Mouse (Mus musculus): ENCODE data around the gene Gm11011. TPM values are rescaled to one million over a fixed set of nuclear protein-coding genes. Genes with fewer than 3 reads are reported as not detected.
"Not testable (repeated sequence)": the region's sequence is repeated elsewhere in the genome, so short reads cannot be mapped to it uniquely, and the experiment has no call there.

Gm11011 gene
- not detected in 2 replicates for total RNA-seq (2012; rRNA removed)
- not detected in 2 replicates for total RNA-seq (2014; rRNA removed)
- not detected in 2 replicates for polyA plus RNA-seq (2012; ENCODE audit: insufficient read length, low read depth)

- H3K36me3 ChIP-seq (replicated peaks in 1 of 2; ENCODE audit: control insufficient read depth in 1 of 2, insufficient read depth in 1 of 2, low read length in 1 of 2); H3K79me2 ChIP-seq (replicated peaks; ENCODE audit: control insufficient read depth, extremely low read depth, insufficient read depth, poor library complexity, severe bottlenecking); H3K4me2 ChIP-seq (ENCODE audit: insufficient read depth, low read depth, poor library complexity, severe bottlenecking); dilution Hi-C loops (cut with MboI; ENCODE audit: extremely low pct_ligation_motif_present, extremely low pct_unique_long_range_greater_than_20kb, low sequenced_read_pairs); DNase-seq (ENCODE audit: extremely low read depth); H3K4me3 ChIP-seq (replicated peaks in 1 of 3; ENCODE audit: low read depth in 2 of 3, low read length in 2 of 3, poor library complexity in 1 of 3); in situ Hi-C loops (cut with MboI; ENCODE audit: low pct_ligation_motif_present, low pct_unique_long_range_greater_than_20kb, low sequenced_read_pairs); H3K4me1 ChIP-seq (ENCODE audit: control insufficient read depth in 1 of 2, insufficient read depth in 2 of 2); H3K27ac ChIP-seq (ENCODE audit: insufficient read depth, low read depth); H3K27me3 ChIP-seq (replicated peaks); H3K9ac ChIP-seq (ENCODE audit: insufficient read depth, low read depth): not testable (repeated sequence)
- peaks cover 75% of the 10 kb centered on the region for H3K9me3 ChIP-seq (replicated peaks; ENCODE audit: low read length)
Observed at GRCm38 (mm10) chr2:169587645-169588044, at the start of gene Gm11011. Gene Gm11011 (minus strand): TSS chr2:169587745.

GRCm38 (mm10) chr2:169636414-169636813 lies 48.9 kb upstream of the Gm11011 start:
- no peak overlapping the region for H3K4me2 ChIP-seq (ENCODE audit: insufficient read depth, low read depth, poor library complexity, severe bottlenecking)

GRCm38 (mm10) chr2:169635428-169635827 lies 47.9 kb upstream of the Gm11011 start:
- Histone ChIP-seq H3K27ac (ENCODE audit: insufficient read depth, low read depth) (no peak overlapping the region), H3K4me3 (replicated peaks in 1 of 3; ENCODE audit: low read depth in 2 of 3, low read length in 2 of 3, poor library complexity in 1 of 3) (no peak overlapping the region), H3K4me2 (ENCODE audit: insufficient read depth, low read depth, poor library complexity, severe bottlenecking) (no peak overlapping the region), H3K79me2 (replicated peaks; ENCODE audit: control insufficient read depth, extremely low read depth, insufficient read depth, poor library complexity, severe bottlenecking) (no peaks in the 10 kb centered on the region), H3K27me3 (replicated peaks) (no peaks in the 10 kb centered on the region), H3K4me1 (ENCODE audit: control insufficient read depth in 1 of 2, insufficient read depth in 2 of 2) (no peaks in the 10 kb centered on the region), H3K9ac (ENCODE audit: insufficient read depth, low read depth) (no peak overlapping the region), H3K9me3 (replicated peaks; ENCODE audit: low read length) (peaks cover 77% of the 10 kb centered on the region), H3K36me3 (replicated peaks in 1 of 2; ENCODE audit: control insufficient read depth in 1 of 2, insufficient read depth in 1 of 2, low read length in 1 of 2) (no peaks in the 10 kb centered on the region)
- no peak for DNase-seq (ENCODE audit: extremely low read depth)
- dilution Hi-C loops (cut with MboI; ENCODE audit: extremely low pct_ligation_motif_present, extremely low pct_unique_long_range_greater_than_20kb, low sequenced_read_pairs) (no loop called here), in situ Hi-C loops (cut with MboI; ENCODE audit: low pct_ligation_motif_present, low pct_unique_long_range_greater_than_20kb, low sequenced_read_pairs) (no loop called here)
- TF ChIP-seq MAZ (IDR thresholded peaks at IDR 0.05; ENCODE audit: low read depth, low read length) (no peak), JUN (IDR thresholded peaks at IDR 0.05; ENCODE audit: insufficient read depth, low read depth, low read length) (no peak), JUND (conservative IDR thresholded peaks at IDR 0.05; ENCODE audit: low read depth, low read length) (no peak), ZMIZ1 (IDR thresholded peaks at IDR 0.05; ENCODE audit: low read depth, low read length) (no peak), MAX (IDR thresholded peaks at IDR 0.05; ENCODE audit: low read length) (no peak), USF2 (conservative IDR thresholded peaks at IDR 0.05; ENCODE audit: low read depth, low read length) (no peak), CHD2 (IDR thresholded peaks at IDR 0.05; ENCODE audit: low read length) (no peak), CHD1 (IDR thresholded peaks at IDR 0.05; ENCODE audit: low read depth, low read length) (no peak), MEF2A (IDR thresholded peaks at IDR 0.05; ENCODE audit: borderline replicate concordance, low read depth, low read length) (no peak), HCFC1 (IDR thresholded peaks at IDR 0.05; ENCODE audit: low read depth, low read length) (no peak), SMC3 (IDR thresholded peaks at IDR 0.05; ENCODE audit: low read depth, low read length) (no peak)

More at GRCm38 (mm10) chr2:169636414-169636813, 48.9 kb upstream of the Gm11011 start:
- H3K27ac ChIP-seq (ENCODE audit: insufficient read depth, low read depth), result no peak overlapping the region
- H3K79me2 ChIP-seq (replicated peaks; ENCODE audit: control insufficient read depth, extremely low read depth, insufficient read depth, poor library complexity, severe bottlenecking), result no peaks in the 10 kb centered on the region
- DNase-seq (ENCODE audit: extremely low read depth), result no peak
- dilution Hi-C loops (cut with MboI; ENCODE audit: extremely low pct_ligation_motif_present, extremely low pct_unique_long_range_greater_than_20kb, low sequenced_read_pairs), result no loop called here
- in situ Hi-C loops (cut with MboI; ENCODE audit: low pct_ligation_motif_present, low pct_unique_long_range_greater_than_20kb, low sequenced_read_pairs), result no loop called here
- no peaks in the 10 kb centered on the region for H3K4me1 ChIP-seq (ENCODE audit: control insufficient read depth in 1 of 2, insufficient read depth in 2 of 2)
- H3K4me3 ChIP-seq (replicated peaks in 1 of 3; ENCODE audit: low read depth in 2 of 3, low read length in 2 of 3, poor library complexity in 1 of 3), result no peak overlapping the region
- H3K9ac ChIP-seq (ENCODE audit: insufficient read depth, low read depth), result no peak overlapping the region
- no peaks in the 10 kb centered on the region for H3K27me3 ChIP-seq (replicated peaks)
- TF ChIP-seq HCFC1 (IDR thresholded peaks at IDR 0.05; ENCODE audit: low read depth, low read length) (no peak), ELF1 (IDR thresholded peaks at IDR 0.05; ENCODE audit: low read depth, low read length) (no peak), USF2 (conservative IDR thresholded peaks at IDR 0.05; ENCODE audit: low read depth, low read length) (no peak), GABPA (IDR thresholded peaks at IDR 0.05; ENCODE audit: insufficient replicate concordance, low read depth, low read length) (no peak)
- H3K9me3 ChIP-seq (replicated peaks; ENCODE audit: low read length), result peaks cover 71% of the 10 kb centered on the region
- H3K36me3 ChIP-seq (replicated peaks in 1 of 2; ENCODE audit: control insufficient read depth in 1 of 2, insufficient read depth in 1 of 2, low read length in 1 of 2), result no peaks in the 10 kb centered on the region

Data from CH12.LX (cell line).